Mouse (Mus musculus): ENCODE results near the gene 1700029F12Rik. TPM values are rescaled to one million over a fixed set of nuclear protein-coding genes. Genes with fewer than 3 reads are reported as not detected.

Gene 1700029F12Rik
- total and polyA plus RNA-seq, 2 experiments from 2014 or later, result not detected

DNA sequence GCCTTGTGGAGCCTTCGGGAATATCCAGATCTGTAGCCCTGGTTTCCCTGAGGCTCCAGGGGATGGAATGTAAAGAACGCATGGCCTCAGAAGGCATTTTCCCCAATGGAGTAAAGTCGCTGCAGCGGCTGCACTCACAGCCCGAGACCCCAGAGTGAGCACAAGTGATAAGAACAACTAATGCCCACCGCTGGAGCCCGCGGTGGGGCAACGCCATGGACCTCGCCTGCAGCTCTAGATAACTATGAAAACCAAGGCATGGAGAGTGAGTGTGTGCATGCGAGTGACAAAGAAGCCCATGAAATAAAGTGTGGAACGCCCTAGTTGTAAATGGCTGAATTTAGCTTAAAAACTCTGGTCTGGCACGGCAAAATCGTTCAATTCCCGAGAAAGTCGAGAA, 45.0 kb downstream of the 1700029F12Rik start:
- Histone ChIP-seq H3K27ac (ENCODE audit: low read depth) (no peak overlapping the region), H3K4me2 (ENCODE audit: low read depth, low read length) (no peak overlapping the region), H3K9ac (replicated peaks; ENCODE audit: low read depth, low read length) (no peak overlapping the region), H3K9me3 (replicated peaks; ENCODE audit: control insufficient read depth, low read length) (no peaks in the 10 kb centered on the region), H3K36me3 (replicated peaks; ENCODE audit: control insufficient read depth, insufficient read depth, low read length) (no peaks in the 10 kb centered on the region), H3K4me1 (ENCODE audit: control insufficient read depth, insufficient read depth) (no peaks in the 10 kb centered on the region; the same call in 1 of the 2 replicates), H3K27me3 (ENCODE audit: control insufficient read depth, insufficient read depth, low read length) (no peaks in the 10 kb centered on the region), H3K4me3 (ENCODE audit: low read depth, low read length) (no peak overlapping the region)
- ATAC-seq (ENCODE audit: insufficient read depth, low read depth), result no peak
- no peak for DNase-seq (ENCODE audit: low spot score)
- TF ChIP-seq EP300 (IDR thresholded peaks at IDR 0.05; ENCODE audit: low read depth) (no peak), CTCF (IDR thresholded peaks at IDR 0.05; ENCODE audit: low read depth) (no peak)
- WGBS, result 73% methylated on average over 16 of the region's 16 CpGs

DNA sequence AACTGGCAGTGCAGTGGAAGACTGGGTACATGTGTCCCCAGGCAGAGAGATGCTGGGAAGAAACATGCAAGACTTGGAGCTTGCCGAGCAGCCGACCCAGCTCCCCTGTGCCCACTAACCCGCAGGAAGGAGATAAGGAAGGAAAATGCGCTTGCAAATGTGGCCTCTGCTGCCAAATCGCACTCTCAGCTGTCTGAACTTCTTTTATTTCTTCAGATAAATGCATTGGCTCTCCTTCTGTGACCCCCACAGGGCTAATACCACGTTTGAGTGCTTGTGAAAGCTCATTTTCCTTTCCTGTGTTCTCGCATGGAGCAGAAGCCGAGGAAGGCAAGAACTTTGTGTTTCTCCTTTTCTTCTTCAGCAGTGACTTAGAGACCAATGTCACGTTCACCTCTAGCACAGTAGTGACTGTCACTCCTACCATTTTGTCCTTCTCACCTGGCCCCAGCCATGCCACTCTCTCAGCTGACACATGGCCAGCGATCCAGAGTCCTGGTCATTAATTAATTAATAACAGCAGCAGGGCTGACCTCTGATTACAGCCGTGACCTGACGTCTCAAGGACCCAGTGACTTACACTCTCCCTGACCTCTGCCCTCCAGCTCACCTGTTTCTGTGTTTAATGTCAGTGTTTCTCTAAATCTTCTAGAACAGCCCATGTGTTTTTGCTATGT, 48.4 kb downstream of the 1700029F12Rik start:
- Histone ChIP-seq H3K9me3 (replicated peaks; ENCODE audit: control insufficient read depth, low read length) (no peaks in the 10 kb centered on the region), H3K4me2 (ENCODE audit: low read depth, low read length) (no peak overlapping the region), H3K36me3 (replicated peaks; ENCODE audit: control insufficient read depth, insufficient read depth, low read length) (no peaks in the 10 kb centered on the region), H3K27me3 (ENCODE audit: control insufficient read depth, insufficient read depth, low read length) (no peaks in the 10 kb centered on the region), H3K4me3 (ENCODE audit: low read depth, low read length) (no peak overlapping the region), H3K27ac (ENCODE audit: low read depth) (no peak overlapping the region), H3K4me1 (ENCODE audit: control insufficient read depth, insufficient read depth) (no peaks in the 10 kb centered on the region; the same call in 1 of the 2 replicates), H3K9ac (replicated peaks; ENCODE audit: low read depth, low read length) (no peak overlapping the region)
- WGBS, result 29% methylated on average over 12 of the region's 12 CpGs
- no peak for TF ChIP-seq EP300 (IDR thresholded peaks at IDR 0.05; ENCODE audit: low read depth)
- TF ChIP-seq CTCF (IDR thresholded peaks at IDR 0.05; ENCODE audit: low read depth), result no peak
- no peak for DNase-seq (ENCODE audit: low spot score)
- no peak for ATAC-seq (ENCODE audit: insufficient read depth, low read depth)

DNA sequence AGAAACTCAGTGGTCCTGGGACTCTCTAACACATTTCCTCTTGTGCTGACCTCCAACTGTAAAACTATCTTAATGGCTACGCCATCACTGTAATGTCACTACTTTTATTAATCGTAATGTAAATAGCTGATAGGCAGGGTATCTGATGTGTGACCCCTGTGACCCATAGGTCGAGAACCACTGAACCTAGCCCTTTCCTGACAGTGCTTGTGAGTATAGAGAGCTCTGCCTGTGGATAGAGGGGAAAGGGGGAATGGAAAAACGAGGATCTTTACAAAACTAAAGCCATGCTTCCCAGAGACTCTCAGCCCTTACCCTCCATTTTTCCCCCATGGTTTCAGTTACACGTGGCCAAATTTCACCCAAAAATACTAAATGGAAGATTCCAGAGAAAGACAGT, 49.5 kb downstream of the 1700029F12Rik start:
- no peak overlapping the region for H3K9ac ChIP-seq (replicated peaks; ENCODE audit: low read depth, low read length)
- no peaks in the 10 kb centered on the region for H3K9me3 ChIP-seq (replicated peaks; ENCODE audit: control insufficient read depth, low read length)
- H3K27me3 ChIP-seq (ENCODE audit: control insufficient read depth, insufficient read depth, low read length), result no peaks in the 10 kb centered on the region
- no peak for TF ChIP-seq EP300 (IDR thresholded peaks at IDR 0.05; ENCODE audit: low read depth)
- no peak for TF ChIP-seq CTCF (IDR thresholded peaks at IDR 0.05; ENCODE audit: low read depth)
- H3K4me1 ChIP-seq (ENCODE audit: control insufficient read depth, insufficient read depth), result no peaks in the 10 kb centered on the region; the same call in 1 of the 2 replicates
- no peaks in the 10 kb centered on the region for H3K36me3 ChIP-seq (replicated peaks; ENCODE audit: control insufficient read depth, insufficient read depth, low read length)
- 81% methylated on average over 5 of the region's 5 CpGs for WGBS
- ATAC-seq (ENCODE audit: insufficient read depth, low read depth) (no peak), DNase-seq (ENCODE audit: low spot score) (no peak)
- no peak overlapping the region for H3K27ac ChIP-seq (ENCODE audit: low read depth)
- no peak overlapping the region for H3K4me3 ChIP-seq (ENCODE audit: low read depth, low read length)
- no peak overlapping the region for H3K4me2 ChIP-seq (ENCODE audit: low read depth, low read length)

DNA sequence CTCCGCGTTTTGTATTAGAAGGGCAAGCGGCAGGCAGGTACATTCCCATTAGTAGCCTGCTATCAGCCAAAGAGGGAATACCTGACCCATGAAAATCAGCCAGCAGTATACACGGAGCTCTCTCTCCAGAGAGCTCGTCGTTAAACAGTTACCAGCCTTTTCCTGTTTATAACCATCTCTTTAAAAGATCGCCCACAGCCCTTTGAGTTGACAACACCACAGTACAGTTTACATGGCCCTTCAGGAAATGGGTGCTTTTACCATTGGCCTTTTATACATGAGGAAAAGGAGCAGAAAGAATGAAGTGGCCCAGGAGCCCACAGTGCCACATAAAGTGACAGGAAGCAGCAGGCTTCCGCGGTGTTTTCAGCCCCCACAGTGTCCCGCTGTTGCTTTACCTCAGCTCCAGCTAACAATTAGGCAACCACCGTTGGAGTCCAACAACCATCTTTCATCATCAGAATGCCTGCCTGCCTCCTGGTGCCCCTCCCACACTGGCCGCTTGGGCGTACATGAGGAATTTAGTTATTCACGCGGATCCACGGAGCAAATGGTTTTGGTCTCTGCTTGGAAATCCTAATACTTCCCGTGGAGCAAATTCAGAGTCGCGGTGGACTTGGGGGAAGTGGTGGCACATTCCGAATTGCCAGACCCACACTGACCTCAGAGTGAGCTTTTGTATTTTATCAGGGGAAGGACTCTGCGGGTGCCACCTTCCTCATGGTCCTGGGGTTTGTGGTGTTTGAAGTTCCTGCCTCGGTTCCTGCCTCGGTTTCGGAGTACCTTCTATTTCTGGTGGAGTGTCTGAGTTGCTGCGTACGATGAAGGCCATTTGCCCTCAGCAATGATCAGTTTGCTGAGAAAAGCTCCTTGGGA, 50.7 kb downstream of the 1700029F12Rik start:
- DNase-seq (ENCODE audit: low spot score) (no peak), ATAC-seq (ENCODE audit: insufficient read depth, low read depth) (no peak)
- Histone ChIP-seq H3K27ac (ENCODE audit: low read depth) (no peak overlapping the region), H3K4me3 (ENCODE audit: low read depth, low read length) (no peak overlapping the region), H3K4me2 (ENCODE audit: low read depth, low read length) (peak overlapping the region; percentile 34; the same call in 1 of the 2 replicates), H3K27me3 (ENCODE audit: control insufficient read depth, insufficient read depth, low read length) (no peaks in the 10 kb centered on the region), H3K36me3 (replicated peaks; ENCODE audit: control insufficient read depth, insufficient read depth, low read length) (no peaks in the 10 kb centered on the region), H3K9ac (replicated peaks; ENCODE audit: low read depth, low read length) (no peak overlapping the region), H3K9me3 (replicated peaks; ENCODE audit: control insufficient read depth, low read length) (no peaks in the 10 kb centered on the region), H3K4me1 (ENCODE audit: control insufficient read depth, insufficient read depth) (no peaks in the 10 kb centered on the region; the same call in 1 of the 2 replicates)
- 62% methylated on average over 26 of the region's 26 CpGs for WGBS
- TF ChIP-seq EP300 (IDR thresholded peaks at IDR 0.05; ENCODE audit: low read depth) (no peak), CTCF (IDR thresholded peaks at IDR 0.05; ENCODE audit: low read depth) (no peak)

DNA sequence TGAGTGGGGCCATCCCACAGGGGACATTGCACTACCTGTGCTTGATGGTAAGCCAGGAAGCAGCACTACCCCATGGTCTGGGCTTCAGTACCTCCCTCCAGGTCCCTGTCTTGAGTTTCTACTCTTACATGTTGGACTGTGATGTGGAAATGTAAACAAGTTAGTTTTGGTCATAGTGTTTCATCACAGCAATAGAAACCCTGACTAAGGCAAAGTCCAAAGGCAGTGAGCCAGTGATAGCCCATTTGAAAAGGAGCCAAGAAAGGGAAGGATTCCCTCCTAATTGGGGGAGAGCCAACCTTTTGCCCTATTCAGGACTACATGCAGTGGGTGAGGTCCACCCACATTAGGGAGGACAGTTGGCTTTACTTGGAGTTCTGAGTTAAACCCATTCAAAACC, 53.6 kb downstream of the 1700029F12Rik start:
- no peak overlapping the region for H3K9ac ChIP-seq (replicated peaks; ENCODE audit: low read depth, low read length)
- H3K27me3 ChIP-seq (ENCODE audit: control insufficient read depth, insufficient read depth, low read length), result no peaks in the 10 kb centered on the region
- TF ChIP-seq CTCF (IDR thresholded peaks at IDR 0.05; ENCODE audit: low read depth) (no peak), EP300 (IDR thresholded peaks at IDR 0.05; ENCODE audit: low read depth) (no peak)
- no peak for ATAC-seq (ENCODE audit: insufficient read depth, low read depth)
- no peaks in the 10 kb centered on the region; the same call in 1 of the 2 replicates for H3K4me1 ChIP-seq (ENCODE audit: control insufficient read depth, insufficient read depth)
- no peaks in the 10 kb centered on the region for H3K36me3 ChIP-seq (replicated peaks; ENCODE audit: control insufficient read depth, insufficient read depth, low read length)
- DNase-seq (ENCODE audit: low spot score), result no peak
- no peak overlapping the region for H3K4me2 ChIP-seq (ENCODE audit: low read depth, low read length)
- no peak overlapping the region for H3K27ac ChIP-seq (ENCODE audit: low read depth)
- H3K9me3 ChIP-seq (replicated peaks; ENCODE audit: control insufficient read depth, low read length), result no peaks in the 10 kb centered on the region
- no peak overlapping the region for H3K4me3 ChIP-seq (ENCODE audit: low read depth, low read length)

Measured in heart, postnatal 0 days (tissue).